Mouse (Mus musculus) left cerebral cortex, adult 9 months (tissue): ENCODE results near the gene Dolpp1.

Source experiments
- DNase-seq, 2 experiments: peaks; one replicate each; pipeline ENCODE4 v3.0.0; 2022; ENCODE audit warnings: low spot score in 2 of 2

Dolpp1 gene

GRCm38 (mm10) chr2:30377721-30378120 lies 14.3 kb upstream of the Dolpp1 start:
- DNase-seq = no peak

- DNase-seq = no peak
Observed at GRCm38 (mm10) chr2:30379307-30379706, 12.7 kb upstream of the Dolpp1 start.

GRCm38 (mm10) chr2:30380564-30381376 lies 11.3 kb upstream of the Dolpp1 start:
- DNase-seq = no peak

- no peak for DNase-seq
Observed at GRCm38 (mm10) chr2:30381377-30381725, 10.7 kb upstream of the Dolpp1 start.

- DNase-seq = peak in 1 of 2 experiments; percentile 44
Observed at GRCm38 (mm10) chr2:30384814-30385213, 7.2 kb upstream of the Dolpp1 start.

DNA sequence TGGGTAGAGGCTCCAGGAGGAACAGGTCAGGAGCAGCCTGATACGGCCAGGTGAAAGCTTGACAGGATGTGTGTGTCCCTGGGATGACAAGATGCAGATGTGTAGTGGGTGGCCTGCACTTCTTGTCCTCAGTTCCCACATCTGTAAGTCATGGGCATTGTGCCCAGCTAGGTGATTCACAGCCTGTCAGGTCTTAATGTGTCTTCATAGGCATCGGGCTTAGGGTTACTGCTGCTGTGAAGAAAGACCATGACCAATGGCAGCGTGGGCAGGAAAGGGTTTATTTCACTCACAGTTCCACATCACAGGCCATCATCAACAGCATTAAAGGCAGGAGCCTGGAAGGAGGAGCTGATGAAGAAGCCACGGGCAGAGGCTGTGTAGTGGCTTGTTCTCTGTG lies 6.5 kb upstream of the Dolpp1 start:
- DNase-seq = no peak

GRCm38 (mm10) chr2:30386913-30387312 lies 5.1 kb upstream of the Dolpp1 start:
- DNase-seq = no peak

- DNase-seq = no peak
Observed at GRCm38 (mm10) chr2:30389000-30389399, 3.1 kb upstream of the Dolpp1 start.

DNA sequence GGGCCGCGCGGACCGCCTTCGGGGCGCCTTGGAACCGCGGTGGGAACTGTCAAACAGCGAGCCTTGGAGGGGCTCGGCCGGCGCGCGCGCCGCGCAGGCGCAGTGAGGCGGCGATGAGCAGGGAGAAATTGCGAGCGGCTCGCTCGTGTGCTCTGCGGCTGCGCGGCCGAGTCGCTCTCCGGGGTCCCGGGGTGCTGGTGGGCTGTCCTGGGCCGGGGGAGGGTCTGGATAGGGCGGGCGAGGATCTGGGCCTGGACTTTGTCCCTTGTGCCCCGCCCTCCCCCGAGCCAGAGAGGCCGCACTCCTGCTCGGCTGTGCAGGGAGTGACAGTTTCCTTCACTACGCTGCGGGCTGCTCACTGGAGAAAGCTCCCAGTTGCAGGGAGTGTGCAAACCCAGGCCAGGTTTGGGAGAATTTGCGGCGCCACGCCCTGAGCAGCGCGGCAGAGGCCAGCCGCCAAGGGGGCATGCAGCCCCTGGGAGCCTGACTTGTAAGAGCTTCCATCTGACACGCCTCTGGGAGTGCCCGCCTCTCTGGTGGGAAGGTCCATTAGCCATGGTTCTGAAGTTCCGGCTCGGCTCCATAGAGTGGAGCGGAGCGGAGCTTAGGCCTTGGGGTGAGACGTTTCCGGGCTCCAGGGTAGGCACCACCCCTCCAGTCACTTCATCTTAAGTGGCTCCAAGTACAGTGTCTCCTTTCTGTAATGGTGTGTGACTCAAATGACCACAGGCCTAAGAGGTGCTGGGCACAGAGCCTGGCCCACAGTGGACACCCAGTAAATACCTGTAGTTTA lies 719 bp downstream of the Dolpp1 start:
- peak in 1 of 2 experiments; percentile 66 for DNase-seq

- DNase-seq = no peak
Observed at GRCm38 (mm10) chr2:30393370-30393656, 1.3 kb downstream of the Dolpp1 start.

DNA sequence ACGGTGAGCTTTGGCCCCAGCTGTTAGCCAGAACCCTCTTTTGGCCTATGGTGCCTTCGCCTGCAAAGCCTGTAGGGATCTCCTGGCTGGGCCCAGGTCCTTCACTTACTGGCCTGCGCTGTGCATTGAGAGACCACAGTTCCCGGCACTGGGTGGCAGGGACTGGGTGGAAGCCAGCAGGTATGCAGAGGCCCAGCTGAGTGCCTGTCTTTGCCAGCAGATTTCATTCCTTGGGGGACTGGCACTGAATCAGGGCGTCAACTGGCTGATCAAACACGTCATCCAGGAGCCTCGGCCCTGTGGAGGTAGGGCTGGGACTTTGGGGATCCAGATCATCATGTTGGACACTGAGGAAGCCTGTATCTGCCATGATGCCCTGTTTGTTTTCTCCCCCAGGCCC lies 3.7 kb downstream of the Dolpp1 start:
- DNase-seq = no peak

DNA sequence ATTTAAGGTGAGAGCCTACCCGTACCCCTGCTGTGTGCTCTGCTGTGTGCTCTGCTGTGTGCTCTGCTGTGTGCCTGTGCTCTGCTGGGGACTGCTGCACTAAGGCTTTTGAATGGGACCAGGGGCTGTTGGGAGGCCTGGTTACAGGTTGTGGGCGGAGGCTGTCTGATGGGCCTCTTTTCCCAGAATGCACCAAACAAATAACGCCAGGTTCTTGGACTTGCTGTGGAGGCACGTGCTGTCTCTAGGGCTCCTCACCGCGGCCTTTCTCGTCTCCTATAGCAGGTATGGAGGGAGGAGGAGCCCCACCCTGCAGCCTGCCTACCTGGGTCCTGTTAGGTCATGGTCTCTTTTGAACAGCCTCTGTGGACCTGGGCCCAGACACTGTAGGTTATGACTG lies 4.2 kb downstream of the Dolpp1 start:
- DNase-seq = no peak

GRCm38 (mm10) chr2:30397986-30398512 lies 6.0 kb downstream of the Dolpp1 start:
- DNase-seq = no peak

DNA sequence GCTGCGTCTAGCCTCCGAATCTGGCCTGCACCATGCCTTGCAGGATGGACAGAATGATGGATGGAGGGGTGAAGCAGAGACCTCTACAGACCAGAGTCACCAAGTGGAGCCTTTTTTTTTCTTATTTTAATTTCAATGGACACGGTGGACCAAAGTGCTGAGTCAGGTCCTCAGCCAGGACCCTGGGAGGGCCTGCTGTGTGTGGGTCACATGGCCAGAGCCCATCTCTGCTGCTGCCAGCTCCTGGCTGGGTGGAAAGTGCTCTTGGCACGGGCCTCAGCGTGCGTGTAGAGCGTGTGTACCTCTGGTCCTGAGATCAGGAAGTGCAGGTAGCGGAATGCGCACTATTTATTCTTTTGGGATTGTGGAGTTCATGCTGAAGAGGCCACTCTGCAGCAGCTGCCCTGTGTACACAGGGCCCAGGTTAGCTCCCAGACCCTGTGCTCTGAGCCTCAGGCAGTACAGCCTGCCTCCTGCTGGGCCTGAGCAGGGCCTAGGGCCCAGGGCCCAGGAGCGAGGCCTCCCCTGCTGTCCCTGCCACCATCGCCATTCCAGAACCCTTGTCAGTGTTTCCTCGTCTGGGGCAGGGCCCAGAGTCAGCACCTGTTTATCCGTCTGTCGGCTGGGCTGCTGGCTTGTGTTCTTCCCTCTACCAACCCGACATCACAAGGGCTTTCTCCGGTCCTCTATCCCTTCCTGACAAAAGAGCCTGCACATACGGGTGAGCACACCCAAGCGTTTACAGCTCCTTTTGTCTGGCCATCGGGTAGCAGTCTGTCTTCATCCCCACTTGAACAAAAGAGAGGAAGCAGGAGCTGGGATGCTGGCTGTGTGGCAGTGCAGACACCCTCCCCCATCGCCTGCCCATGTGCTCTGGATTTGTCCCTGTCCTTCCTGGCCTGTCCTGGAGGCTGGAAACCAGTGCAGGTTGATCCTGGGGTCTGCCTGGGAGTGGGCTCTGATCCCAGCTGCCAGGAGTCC lies 7.4 kb downstream of the Dolpp1 start:
- no peak for DNase-seq

GRCm38 (mm10) chr2:30401581-30401980 lies 9.5 kb downstream of the Dolpp1 start:
- no peak for DNase-seq

GRCm38 (mm10) chr2:30402351-30402826 lies 10.3 kb downstream of the Dolpp1 start:
- no peak for DNase-seq

- DNase-seq = no peak
Observed at GRCm38 (mm10) chr2:30402843-30403242, 10.8 kb downstream of the Dolpp1 start.

DNA sequence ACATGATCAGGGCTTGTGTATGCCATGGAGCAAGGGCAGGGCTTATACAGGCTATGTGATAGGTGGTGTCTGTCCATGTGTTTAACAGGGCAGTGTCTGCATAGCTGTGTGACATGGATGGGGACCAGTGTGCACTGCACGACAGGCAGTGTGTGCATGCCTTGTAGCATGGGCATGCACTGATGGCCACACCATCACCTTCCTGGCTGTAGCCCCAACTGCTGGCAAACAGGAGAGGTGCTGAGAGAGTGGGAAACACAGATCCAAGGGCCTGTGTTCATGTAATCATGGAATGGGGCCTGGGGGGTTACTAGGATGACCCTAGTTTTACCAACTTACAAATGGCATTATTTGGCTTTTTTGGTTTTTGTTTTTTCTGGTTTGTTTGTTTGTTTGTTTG lies 11.8 kb downstream of the Dolpp1 start:
- no peak for DNase-seq

- DNase-seq = no peak
Observed at GRCm38 (mm10) chr2:30407221-30407620, 15.2 kb downstream of the Dolpp1 start.

DNA sequence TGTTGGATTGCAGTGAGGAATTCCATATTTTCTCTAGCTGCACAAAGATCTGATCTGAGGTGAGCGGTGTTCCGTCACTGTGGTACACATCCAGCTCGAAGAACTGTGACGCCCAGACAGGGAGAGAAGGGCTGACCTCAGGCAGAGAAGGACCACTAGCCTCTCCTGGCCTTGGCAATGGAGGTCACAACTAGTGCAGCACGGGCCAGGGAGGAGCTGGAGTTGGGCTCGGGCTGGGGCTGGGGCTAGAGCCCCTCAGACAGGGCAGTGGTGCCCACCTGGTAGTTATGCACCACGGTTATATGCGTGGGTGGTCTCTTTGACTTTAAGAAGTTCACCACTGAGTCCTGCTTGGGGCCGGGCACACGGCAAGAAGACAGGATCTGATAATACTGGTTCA lies 15.7 kb downstream of the Dolpp1 start:
- no peak for DNase-seq

DNA sequence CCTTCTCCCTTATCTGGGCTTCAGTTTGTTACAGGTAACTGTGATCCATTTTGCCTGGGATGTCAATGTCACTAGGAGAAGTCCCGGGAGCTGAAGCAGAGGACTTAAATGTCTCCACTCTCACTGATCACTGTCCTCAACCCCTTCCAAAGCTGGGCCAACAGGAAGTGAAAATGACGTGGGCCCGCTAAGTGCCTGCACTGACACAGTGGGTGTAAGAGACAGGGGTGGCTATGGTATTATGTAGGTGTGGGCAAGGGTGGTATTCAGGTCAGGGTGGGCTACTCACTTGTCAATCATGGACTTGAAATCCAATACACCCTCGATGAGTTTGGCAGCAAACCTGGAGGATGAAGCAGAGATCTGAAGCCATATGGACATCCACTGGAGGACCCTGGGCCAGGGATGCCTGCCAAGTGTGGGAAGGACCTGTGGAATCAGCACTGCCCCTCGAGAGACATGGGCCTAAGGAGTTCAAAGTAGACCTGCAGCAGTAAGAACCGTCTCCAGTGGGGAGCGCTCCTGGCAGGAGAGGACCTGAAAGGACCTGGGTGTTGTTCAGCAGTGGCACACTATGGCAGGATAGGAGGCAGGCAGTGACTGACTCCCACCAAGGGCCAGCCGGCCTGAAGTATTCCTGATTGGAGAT lies 16.5 kb downstream of the Dolpp1 start:
- no peak for DNase-seq
